Mouse (Mus musculus) lung, postnatal 25 days (tissue): ENCODE measurements around the gene Pdzrn4.
"Not testable (repeated sequence)": the region's sequence is repeated elsewhere in the genome, so short reads cannot be mapped to it uniquely, and the experiment has no call there.

ENCODE experiments used
- DNase-seq: peaks from one replicate; pipeline ENCODE4 v3.0.0; 2022; ENCODE audit warnings: low spot score

The Pdzrn4 gene

GRCm38 (mm10) chr15:92396770-92397608 lies at the start of gene Pdzrn4:
Gene Pdzrn4 (plus strand): TSS chr15:92396881.
- no peak for DNase-seq

- no peak for DNase-seq
Measured at GRCm38 (mm10) chr15:92347426-92347825, 49.3 kb upstream of the Pdzrn4 start.

- DNase-seq, result no peak
Measured at GRCm38 (mm10) chr15:92347902-92348301, 48.8 kb upstream of the Pdzrn4 start.

GRCm38 (mm10) chr15:92348453-92348852 lies 48.2 kb upstream of the Pdzrn4 start:
- not testable (repeated sequence) for DNase-seq

- no peak for DNase-seq
Measured at GRCm38 (mm10) chr15:92364153-92364552, 32.5 kb upstream of the Pdzrn4 start.

- no peak for DNase-seq
Measured at GRCm38 (mm10) chr15:92364592-92364991, 32.1 kb upstream of the Pdzrn4 start.

- DNase-seq, result no peak
Measured at GRCm38 (mm10) chr15:92394811-92395210, 1.9 kb upstream of the Pdzrn4 start.

GRCm38 (mm10) chr15:92398747-92399146 lies 2.1 kb downstream of the Pdzrn4 start:
- DNase-seq, result no peak

- DNase-seq, result no peak
Measured at GRCm38 (mm10) chr15:92399278-92399677, 2.6 kb downstream of the Pdzrn4 start.

GRCm38 (mm10) chr15:92401554-92401953 lies 4.9 kb downstream of the Pdzrn4 start:
- no peak for DNase-seq

- DNase-seq, result no peak
Measured at GRCm38 (mm10) chr15:92415323-92415722, 18.6 kb downstream of the Pdzrn4 start.

GRCm38 (mm10) chr15:92416141-92416540 lies 19.5 kb downstream of the Pdzrn4 start:
- DNase-seq, result no peak

GRCm38 (mm10) chr15:92416658-92417057 lies 20.0 kb downstream of the Pdzrn4 start:
- no peak for DNase-seq

- no peak for DNase-seq
Measured at GRCm38 (mm10) chr15:92417120-92417519, 20.4 kb downstream of the Pdzrn4 start.

- no peak for DNase-seq
Measured at GRCm38 (mm10) chr15:92434605-92435004, 37.9 kb downstream of the Pdzrn4 start.

GRCm38 (mm10) chr15:92435306-92435705 lies 38.6 kb downstream of the Pdzrn4 start:
- DNase-seq, result no peak

GRCm38 (mm10) chr15:92441630-92442180 lies 45.0 kb downstream of the Pdzrn4 start:
- no peak for DNase-seq

- DNase-seq, result no peak
Measured at GRCm38 (mm10) chr15:92447708-92448147, 51.0 kb downstream of the Pdzrn4 start.

- DNase-seq, result no peak
Measured at GRCm38 (mm10) chr15:92449112-92449511, 52.4 kb downstream of the Pdzrn4 start.

GRCm38 (mm10) chr15:92452620-92453019 lies 55.9 kb downstream of the Pdzrn4 start:
- no peak for DNase-seq

GRCm38 (mm10) chr15:92482198-92482597 lies 85.5 kb downstream of the Pdzrn4 start:
- no peak for DNase-seq

- no peak for DNase-seq
Measured at GRCm38 (mm10) chr15:92491376-92491775, 94.7 kb downstream of the Pdzrn4 start.

- DNase-seq, result no peak
Measured at GRCm38 (mm10) chr15:92495465-92496174, 98.9 kb downstream of the Pdzrn4 start.
